Mouse (Mus musculus) limb, embryonic 11.5 days (tissue): ENCODE measurements around the gene Kif7. TPM values are rescaled to one million over a fixed set of nuclear protein-coding genes. Genes with fewer than 3 reads are reported as not detected.

ENCODE experiments used
- ATAC-seq: fragments of 200-750 bp; cut with Nextera tagmentation; 2 replicates; pipeline ENCODE4 v1.8.0; 2017; ENCODE audit warnings: low read depth; ENCODE audit not compliant: insufficient number of reproducible peaks, low FRiP score, low TSS enrichment
- DNase-seq: peaks from one replicate; pipeline ENCODE4 v3.0.0-alpha.2; 2015; ENCODE audit warnings: low spot score
- H3K27ac ChIP-seq: fragments of 300-500 bp; sonication (generic); replicated peaks from 2 replicates; pipeline ENCODE4 v1.5.1; 2014; ENCODE audit warnings: low read depth, mild to moderate bottlenecking, low read length
- H3K27me3 ChIP-seq: fragments of 300-500 bp; sonication (generic); 2 replicates; pipeline ENCODE4 v1.6.1; 2014; ENCODE audit warnings: mild to moderate bottlenecking, low read length, mixed read lengths; ENCODE audit not compliant: control insufficient read depth, insufficient read depth
- H3K36me3 ChIP-seq: fragments of 300-500 bp; sonication (generic); 2 replicates; pipeline ENCODE4 v1.6.1; 2014; ENCODE audit warnings: mild to moderate bottlenecking, low read length, moderate library complexity, mixed read lengths; ENCODE audit not compliant: control insufficient read depth, insufficient read depth
- H3K4me1 ChIP-seq: fragments of 300-500 bp; sonication (generic); 2 replicates; pipeline ENCODE4 v1.6.1; 2014; ENCODE audit warnings: low read length, mixed read lengths; ENCODE audit not compliant: control insufficient read depth, insufficient read depth
- H3K4me2 ChIP-seq: fragments of 300-500 bp; sonication (generic); 2 replicates; pipeline ENCODE4 v1.6.1; 2014; ENCODE audit warnings: low read depth, mild to moderate bottlenecking, moderate library complexity; ENCODE audit not compliant: severe bottlenecking
- H3K4me3 ChIP-seq: fragments of 300-500 bp; sonication (generic); 2 replicates; pipeline ENCODE4 v1.5.1; 2014; ENCODE audit warnings: low read depth, low read length
- H3K9ac ChIP-seq: fragments of 300-500 bp; sonication (generic); 2 replicates; pipeline ENCODE4 v1.6.1; 2014; ENCODE audit warnings: mild to moderate bottlenecking, low read length
- H3K9me3 ChIP-seq: fragments of 300-500 bp; sonication (generic); 2 replicates; pipeline ENCODE4 v1.6.1; 2016; ENCODE audit warnings: low read length; ENCODE audit not compliant: control insufficient read depth
- WGBS: fragments of 180-500 bp; shearing (Covaris S2); extraction: QIAGEN DNeasy Blood & Tissue Kit; methylation state at CpG from one replicate; pipeline ENCODE4 v1.1.7; 2014; 5-methylcytosine and 5-hydroxymethylcytosine counted together
- polyA plus RNA-seq: library from polyadenylated mRNA; unstranded; fragments of >200 nt; fragmentation: Nextera tagmentation; extraction: Ambion mirVana; gene quantifications from 2 replicates; pipeline ENCODE4 v1.2.1, GENCODE M21; 2014

Gene Kif7
- polyA plus RNA-seq, 1 experiment from 2014 or later = 6.1 TPM

DNA sequence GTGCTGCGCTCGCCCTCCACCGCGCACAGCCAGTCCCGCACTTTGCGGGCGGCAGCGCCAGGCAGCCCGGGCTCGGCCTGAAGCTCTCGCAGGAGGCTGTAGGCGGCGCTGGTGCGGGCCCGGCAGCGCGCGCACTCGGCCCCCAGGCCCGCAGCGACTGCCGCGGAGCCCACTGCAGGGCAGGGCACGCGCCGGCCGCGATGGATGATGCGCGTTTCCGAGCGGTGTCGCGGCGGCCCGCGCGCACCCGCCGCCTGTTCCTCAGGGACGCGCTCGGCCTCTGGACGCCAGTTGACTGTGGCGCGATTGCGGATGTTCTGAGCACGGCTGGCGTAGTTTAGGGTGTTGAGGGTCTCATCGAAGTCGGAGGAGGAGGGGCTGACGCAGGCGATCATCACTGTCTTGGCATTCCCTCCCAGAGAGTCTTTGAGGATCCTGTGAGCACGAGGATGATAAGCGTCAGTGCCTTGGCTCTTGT lies 5.4 kb downstream of the Kif7 start:
- H3K27ac ChIP-seq = no peak overlapping the region
- ATAC-seq (no peak), DNase-seq (peak; percentile 74)
- peaks cover 4% of the 10 kb centered on the region; the same call in 1 of the 2 replicates for H3K36me3 ChIP-seq
- peak overlapping the region; percentile 79 for H3K4me2 ChIP-seq
- H3K4me3 ChIP-seq = peak overlapping the region; percentile 34
- H3K4me1 ChIP-seq = peaks cover 5% of the 10 kb centered on the region
- 2% methylated on average over 51 of the region's 55 CpGs for WGBS
- peak overlapping the region; percentile 53 for H3K9ac ChIP-seq
- no peaks in the 10 kb centered on the region for H3K9me3 ChIP-seq
- H3K27me3 ChIP-seq = peaks cover 12% of the 10 kb centered on the region; the same call in 1 of the 2 replicates

DNA sequence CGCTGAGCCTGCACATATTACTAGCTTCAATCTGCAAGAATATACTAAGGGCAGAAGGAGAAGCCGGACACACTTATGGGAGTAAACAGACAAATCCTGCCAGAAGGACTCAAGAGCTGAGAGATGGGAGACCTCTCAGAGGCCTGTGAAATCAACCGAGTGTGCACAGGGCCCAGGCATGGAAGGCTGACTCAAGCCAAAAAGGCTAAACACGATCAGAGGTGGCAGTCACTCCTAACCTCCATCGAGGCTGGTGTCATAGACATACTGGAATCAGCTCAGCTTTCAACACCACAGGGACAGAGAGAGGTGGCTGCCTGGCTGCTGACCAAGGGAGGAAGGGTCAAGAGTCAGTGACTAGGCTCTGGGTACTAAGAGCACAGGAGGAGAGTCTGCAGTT lies 10.3 kb downstream of the Kif7 start:
- no peak for DNase-seq
- no peaks in the 10 kb centered on the region for H3K4me1 ChIP-seq

DNA sequence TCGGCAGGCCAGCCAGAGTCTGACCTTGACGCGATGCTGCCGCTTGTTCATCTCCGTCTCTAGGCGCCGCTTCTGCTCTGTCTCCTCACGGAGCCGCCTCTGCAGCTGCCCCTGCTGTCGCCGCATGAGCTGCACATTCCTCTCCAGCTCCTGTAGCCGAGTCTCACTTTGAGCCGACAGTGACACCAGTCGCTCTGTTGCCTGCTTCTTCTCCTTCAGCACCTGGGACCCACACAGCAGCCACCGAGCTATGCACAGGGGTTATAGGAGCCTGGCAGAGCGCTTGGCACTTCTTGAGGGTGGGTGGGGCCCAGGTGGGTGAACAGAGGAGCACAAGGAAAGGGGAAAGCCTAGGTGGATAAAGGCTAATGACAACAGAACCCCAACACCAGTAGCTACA lies 12.8 kb downstream of the Kif7 start:
- H3K4me1 ChIP-seq = no peaks in the 10 kb centered on the region
- 88% methylated on average over 16 of the region's 16 CpGs for WGBS
- H3K4me3 ChIP-seq = no peak overlapping the region
- ATAC-seq (no peak), DNase-seq (no peak)
- peaks cover 9% of the 10 kb centered on the region; the same call in 1 of the 2 replicates for H3K36me3 ChIP-seq
- no peaks in the 10 kb centered on the region for H3K9me3 ChIP-seq
- H3K27me3 ChIP-seq = no peaks in the 10 kb centered on the region
- H3K9ac ChIP-seq = no peak overlapping the region
- no peak overlapping the region for H3K27ac ChIP-seq
- H3K4me2 ChIP-seq = no peak overlapping the region

More for the DNA sequence above, 10.3 kb downstream of the Kif7 start:
- WGBS = 88% methylated on average over 5 of the region's 5 CpGs
- H3K27ac ChIP-seq = no peak overlapping the region
- H3K36me3 ChIP-seq = peaks cover 7% of the 10 kb centered on the region; the same call in 1 of the 2 replicates
- no peak for ATAC-seq
- no peak overlapping the region for H3K4me3 ChIP-seq
- H3K4me2 ChIP-seq = no peak overlapping the region
- peaks cover 4% of the 10 kb centered on the region; the same call in 1 of the 2 replicates for H3K27me3 ChIP-seq
- H3K9ac ChIP-seq = no peak overlapping the region
- no peaks in the 10 kb centered on the region for H3K9me3 ChIP-seq

DNA sequence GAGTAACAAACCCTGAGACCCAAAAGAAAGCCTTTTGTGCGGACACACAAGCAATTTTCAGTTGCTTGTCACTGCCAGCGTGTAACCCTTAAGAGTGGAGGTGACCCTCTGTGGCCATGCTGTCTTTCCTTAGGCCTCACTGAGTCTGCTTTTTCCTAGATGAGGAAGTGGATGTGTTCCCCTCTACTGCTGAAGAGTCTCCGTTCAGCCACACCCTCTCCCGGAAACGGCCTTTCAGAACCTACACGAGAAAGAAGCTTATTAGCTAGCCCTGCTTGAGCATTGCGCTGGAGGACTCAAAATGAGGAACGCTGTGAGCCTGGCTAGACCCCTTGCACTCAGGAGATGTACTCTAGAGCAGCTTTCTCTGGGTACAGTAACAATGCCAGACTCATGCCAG lies 19.0 kb downstream of the Kif7 start:
- WGBS = 88% methylated on average over 8 of the region's 8 CpGs
- Histone ChIP-seq H3K36me3 (peaks cover 34% of the 10 kb centered on the region), H3K9ac (no peak overlapping the region), H3K4me1 (no peaks in the 10 kb centered on the region), H3K9me3 (no peaks in the 10 kb centered on the region), H3K4me3 (no peak overlapping the region), H3K27ac (no peak overlapping the region), H3K27me3 (no peaks in the 10 kb centered on the region), H3K4me2 (no peak overlapping the region)
- ATAC-seq (no peak), DNase-seq (no peak)

GRCm38 (mm10) chr7:79680231-79680630 lies 35.3 kb downstream of the Kif7 start:
- WGBS = 95% methylated on average over 2 of the region's 2 CpGs

GRCm38 (mm10) chr7:79679186-79679585 lies 36.3 kb downstream of the Kif7 start:
- no peak for DNase-seq

More at GRCm38 (mm10) chr7:79680231-79680630, 35.3 kb downstream of the Kif7 start:
- Histone ChIP-seq H3K9ac (no peak overlapping the region), H3K4me2 (no peak overlapping the region), H3K4me3 (no peak overlapping the region), H3K9me3 (no peaks in the 10 kb centered on the region), H3K36me3 (peaks cover 20% of the 10 kb centered on the region), H3K4me1 (no peaks in the 10 kb centered on the region), H3K27me3 (no peaks in the 10 kb centered on the region), H3K27ac (no peak overlapping the region)
- DNase-seq (no peak), ATAC-seq (no peak)

DNA sequence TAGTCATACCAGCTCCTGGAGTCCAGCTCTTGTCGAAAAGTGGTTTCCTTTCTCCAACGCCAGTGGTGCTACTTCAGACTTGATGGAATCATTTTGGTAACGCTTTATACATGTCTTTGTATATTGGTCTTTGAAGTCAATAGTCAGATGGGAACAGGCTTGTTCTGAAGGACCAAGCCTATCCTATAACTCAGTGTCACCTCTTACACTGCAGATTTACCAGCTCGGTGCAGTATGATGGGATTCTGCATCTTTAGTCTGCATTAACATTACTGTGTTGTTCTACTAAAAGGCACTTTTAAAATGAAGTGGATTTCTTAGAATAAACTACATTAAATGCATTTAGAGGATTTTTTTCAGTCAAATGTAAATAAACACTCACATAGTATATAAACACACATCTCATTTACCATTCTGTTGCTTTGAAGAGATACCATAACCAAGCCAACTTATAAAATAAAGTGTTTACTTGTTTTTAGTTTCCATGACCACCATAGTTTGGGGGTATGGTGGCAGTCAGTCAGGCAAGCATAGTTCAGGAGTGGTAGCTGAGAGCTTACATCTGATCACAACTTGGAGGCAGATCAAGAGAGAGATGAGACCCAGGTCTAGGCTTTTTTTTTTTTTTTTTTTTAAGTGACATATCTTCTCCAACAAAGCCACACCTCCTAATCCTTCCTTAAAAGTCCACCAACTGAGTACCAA lies 44.5 kb downstream of the Kif7 start:
- H3K27me3 ChIP-seq = no peaks in the 10 kb centered on the region
- 96% methylated on average over 4 of the region's 4 CpGs for WGBS
- no peaks in the 10 kb centered on the region for H3K9me3 ChIP-seq
- peaks cover 20% of the 10 kb centered on the region; the same call in 1 of the 2 replicates for H3K36me3 ChIP-seq
- DNase-seq (no peak), ATAC-seq (no peak)
- H3K9ac ChIP-seq = no peak overlapping the region
- no peak overlapping the region for H3K4me3 ChIP-seq
- H3K4me1 ChIP-seq = no peaks in the 10 kb centered on the region
- H3K4me2 ChIP-seq = no peak overlapping the region
- H3K27ac ChIP-seq = no peak overlapping the region

More at GRCm38 (mm10) chr7:79679186-79679585, 36.3 kb downstream of the Kif7 start:
- H3K4me2 ChIP-seq = no peak overlapping the region
- no peak for ATAC-seq
- H3K4me3 ChIP-seq = no peak overlapping the region
- H3K36me3 ChIP-seq = peaks cover 18% of the 10 kb centered on the region
- no peaks in the 10 kb centered on the region for H3K27me3 ChIP-seq
- no peaks in the 10 kb centered on the region for H3K9me3 ChIP-seq
- no peak overlapping the region for H3K9ac ChIP-seq
- no peak overlapping the region for H3K27ac ChIP-seq
- H3K4me1 ChIP-seq = no peaks in the 10 kb centered on the region

GRCm38 (mm10) chr7:79666690-79667089 lies 48.8 kb downstream of the Kif7 start:
- Histone ChIP-seq H3K4me2 (no peak overlapping the region), H3K4me3 (no peak overlapping the region), H3K27me3 (no peaks in the 10 kb centered on the region), H3K4me1 (peaks cover 5% of the 10 kb centered on the region; the same call in 1 of the 2 replicates), H3K36me3 (peaks cover 22% of the 10 kb centered on the region), H3K9me3 (no peaks in the 10 kb centered on the region), H3K9ac (no peak overlapping the region), H3K27ac (no peak overlapping the region)
- DNase-seq (no peak), ATAC-seq (no peak)
